Mouse (Mus musculus): ENCODE data around the gene Chid1. TPM values are rescaled to one million over a fixed set of nuclear protein-coding genes. Genes with fewer than 3 reads are reported as not detected.
A peak's percentile ranks its signal among the peaks of the same experiment; 100 is the strongest.

The Chid1 gene
- polyA plus RNA-seq, 1 experiment from 2014 or later: 14.7 TPM

DNA sequence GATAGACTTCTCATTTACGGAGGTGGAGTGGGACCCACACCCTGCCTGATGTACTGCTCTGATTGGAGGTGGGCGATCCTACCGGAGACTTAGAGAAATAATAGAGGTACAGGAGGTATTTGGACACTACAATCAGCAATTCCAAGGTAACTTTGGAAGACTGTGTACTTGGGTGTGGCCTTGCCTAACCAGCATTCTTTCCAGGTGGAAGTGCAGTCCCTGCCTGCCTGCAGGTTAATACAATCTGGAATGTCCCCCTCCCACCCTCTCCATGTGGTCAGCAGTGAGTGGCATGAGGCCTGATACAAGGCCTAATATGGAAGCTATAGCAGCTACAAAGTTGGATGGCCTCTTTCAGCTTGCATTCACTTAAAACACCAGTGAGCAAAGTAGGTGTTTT lies 30.3 kb upstream of the Chid1 start:
- H3K27me3 ChIP-seq (ENCODE audit: insufficient read depth, low read length): no peaks in the 10 kb centered on the region
- no peak overlapping the region for H3K4me3 ChIP-seq (ENCODE audit: low read depth, low read length)
- no peak overlapping the region for H3K4me2 ChIP-seq (ENCODE audit: low read depth, low read length)
- H3K4me1 ChIP-seq (ENCODE audit: insufficient read depth): peaks cover 43% of the 10 kb centered on the region
- DNase-seq (no peak), ATAC-seq (no peak)
- H3K9ac ChIP-seq (replicated peaks): no peak overlapping the region
- 84% methylated on average over 3 of the region's 3 CpGs for WGBS (ENCODE audit: insufficient replicate concordance)
- H3K9me3 ChIP-seq (ENCODE audit: low read length): no peaks in the 10 kb centered on the region
- H3K36me3 ChIP-seq (replicated peaks; ENCODE audit: insufficient read depth, low read length): peaks cover 14% of the 10 kb centered on the region
- H3K27ac ChIP-seq (ENCODE audit: low read depth): 0 out of 2 replicates have a peak overlapping the region, but pooled peaks have one; percentile 4
- no peak for TF ChIP-seq EP300 (IDR thresholded peaks at IDR 0.05; ENCODE audit: low read depth)
- no peak for TF ChIP-seq CTCF (IDR thresholded peaks at IDR 0.05; ENCODE audit: low read depth)

- Histone ChIP-seq H3K4me2 (ENCODE audit: low read depth, low read length) (peak overlapping the region; percentile 11; the same call in 1 of the 2 replicates), H3K4me1 (ENCODE audit: insufficient read depth) (peaks cover 48% of the 10 kb centered on the region), H3K27me3 (ENCODE audit: insufficient read depth, low read length) (no peaks in the 10 kb centered on the region), H3K4me3 (ENCODE audit: low read depth, low read length) (no peak overlapping the region), H3K36me3 (replicated peaks; ENCODE audit: insufficient read depth, low read length) (peaks cover 14% of the 10 kb centered on the region), H3K9me3 (ENCODE audit: low read length) (no peaks in the 10 kb centered on the region), H3K9ac (replicated peaks) (no peak overlapping the region), H3K27ac (ENCODE audit: low read depth) (0 out of 2 replicates have a peak overlapping the region, but pooled peaks have one; percentile 30)
- DNase-seq: no peak
- WGBS (ENCODE audit: insufficient replicate concordance): 79% methylated on average over 9 of the region's 9 CpGs
- ATAC-seq: peak; percentile 53; the same call in 1 of the 2 replicates
- TF ChIP-seq EP300 (IDR thresholded peaks at IDR 0.05; ENCODE audit: low read depth) (no peak), CTCF (IDR thresholded peaks at IDR 0.05; ENCODE audit: low read depth) (no peak)
Observed at GRCm38 (mm10) chr7:141569283-141569803, 29.7 kb upstream of the Chid1 start.

DNA sequence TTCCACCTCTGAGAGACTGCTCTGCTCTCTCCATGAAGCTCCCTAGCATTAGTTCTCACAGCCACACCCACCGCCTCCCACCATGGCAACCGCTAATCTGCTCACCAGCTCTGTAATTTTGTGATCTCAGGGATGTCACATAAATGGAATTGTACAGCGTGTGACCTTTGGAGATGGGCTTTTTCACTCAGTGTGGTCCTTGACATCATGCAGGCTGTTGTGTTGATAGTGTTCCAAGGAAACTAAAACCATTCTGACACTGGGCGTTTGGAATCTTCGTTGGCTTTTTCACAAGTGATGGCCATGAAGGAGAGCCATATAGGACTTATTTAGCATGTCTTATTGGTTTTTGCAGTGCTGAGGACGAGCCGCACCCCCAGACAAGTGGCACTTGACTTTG lies 26.9 kb upstream of the Chid1 start:
- H3K27me3 ChIP-seq (ENCODE audit: insufficient read depth, low read length): no peaks in the 10 kb centered on the region
- no peak for TF ChIP-seq CTCF (IDR thresholded peaks at IDR 0.05; ENCODE audit: low read depth)
- no peak for TF ChIP-seq EP300 (IDR thresholded peaks at IDR 0.05; ENCODE audit: low read depth)
- no peak overlapping the region for H3K4me2 ChIP-seq (ENCODE audit: low read depth, low read length)
- WGBS (ENCODE audit: insufficient replicate concordance): 81% methylated on average over 7 of the region's 7 CpGs
- H3K27ac ChIP-seq (ENCODE audit: low read depth): no peak overlapping the region
- H3K4me1 ChIP-seq (ENCODE audit: insufficient read depth): peaks cover 55% of the 10 kb centered on the region
- no peak overlapping the region for H3K9ac ChIP-seq (replicated peaks)
- H3K4me3 ChIP-seq (ENCODE audit: low read depth, low read length): no peak overlapping the region
- H3K9me3 ChIP-seq (ENCODE audit: low read length): no peaks in the 10 kb centered on the region
- DNase-seq (no peak), ATAC-seq (no peak)
- peaks cover 14% of the 10 kb centered on the region for H3K36me3 ChIP-seq (replicated peaks; ENCODE audit: insufficient read depth, low read length)

DNA sequence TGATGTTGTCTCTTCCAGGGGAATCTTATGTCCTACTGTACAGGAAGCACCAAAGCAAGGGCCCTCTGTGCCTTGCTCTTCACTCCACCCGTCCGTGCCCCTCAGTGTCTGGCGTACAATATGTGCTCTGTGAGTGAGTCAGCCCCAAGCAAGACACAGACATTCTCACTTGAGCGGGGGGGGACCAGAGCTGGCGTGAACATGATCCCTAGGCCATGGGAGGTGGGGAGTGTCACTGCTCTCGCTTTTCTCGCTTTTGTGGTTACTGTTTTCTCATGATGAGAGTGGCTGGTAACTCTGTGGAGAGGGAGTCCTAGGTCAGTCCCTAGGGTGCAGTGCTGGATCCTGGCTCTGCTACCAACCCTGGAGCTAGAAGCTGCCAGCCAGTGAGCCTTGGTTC lies 24.9 kb upstream of the Chid1 start:
- Histone ChIP-seq H3K4me3 (ENCODE audit: low read depth, low read length) (0 out of 2 replicates have a peak overlapping the region, but pooled peaks have one; percentile 99), H3K9ac (replicated peaks) (no peak overlapping the region), H3K27ac (ENCODE audit: low read depth) (0 out of 2 replicates have a peak overlapping the region, but pooled peaks have one; percentile 88), H3K4me2 (ENCODE audit: low read depth, low read length) (peak overlapping the region; percentile 93), H3K27me3 (ENCODE audit: insufficient read depth, low read length) (no peaks in the 10 kb centered on the region), H3K9me3 (ENCODE audit: low read length) (no peaks in the 10 kb centered on the region), H3K36me3 (replicated peaks; ENCODE audit: insufficient read depth, low read length) (peaks cover 9% of the 10 kb centered on the region), H3K4me1 (ENCODE audit: insufficient read depth) (peaks cover 67% of the 10 kb centered on the region)
- no peak for DNase-seq
- no peak for TF ChIP-seq CTCF (IDR thresholded peaks at IDR 0.05; ENCODE audit: low read depth)
- no peak for TF ChIP-seq EP300 (IDR thresholded peaks at IDR 0.05; ENCODE audit: low read depth)
- ATAC-seq: no peak
- 59% methylated on average over 7 of the region's 7 CpGs for WGBS (ENCODE audit: insufficient replicate concordance)

GRCm38 (mm10) chr7:141562852-141563427 lies 23.3 kb upstream of the Chid1 start:
- Histone ChIP-seq H3K4me3 (ENCODE audit: low read depth, low read length) (peak overlapping the region; percentile 99), H3K9me3 (ENCODE audit: low read length) (no peaks in the 10 kb centered on the region), H3K36me3 (replicated peaks; ENCODE audit: insufficient read depth, low read length) (peaks cover 6% of the 10 kb centered on the region; the same call in 1 of the 2 replicates), H3K4me2 (ENCODE audit: low read depth, low read length) (peak overlapping the region; percentile 93), H3K27ac (ENCODE audit: low read depth) (peak overlapping the region; percentile 88), H3K27me3 (ENCODE audit: insufficient read depth, low read length) (no peaks in the 10 kb centered on the region), H3K9ac (replicated peaks) (peak overlapping the region; percentile 98), H3K4me1 (ENCODE audit: insufficient read depth) (peaks cover 70% of the 10 kb centered on the region)
- DNase-seq (peak; percentile 47), ATAC-seq (no peak)
- WGBS (ENCODE audit: insufficient replicate concordance): 6% methylated on average over 17 of the region's 21 CpGs
- no peak for TF ChIP-seq CTCF (IDR thresholded peaks at IDR 0.05; ENCODE audit: low read depth)
- TF ChIP-seq EP300 (IDR thresholded peaks at IDR 0.05; ENCODE audit: low read depth): no peak

GRCm38 (mm10) chr7:141562421-141562851 lies 22.8 kb upstream of the Chid1 start:
- WGBS (ENCODE audit: insufficient replicate concordance): under 1% methylated on average over 33 of the region's 33 CpGs
- Histone ChIP-seq H3K4me1 (ENCODE audit: insufficient read depth) (peaks cover 74% of the 10 kb centered on the region), H3K4me3 (ENCODE audit: low read depth, low read length) (peak overlapping the region; percentile 99), H3K27ac (ENCODE audit: low read depth) (peak overlapping the region; percentile 88), H3K4me2 (ENCODE audit: low read depth, low read length) (peak overlapping the region; percentile 93), H3K9me3 (ENCODE audit: low read length) (no peaks in the 10 kb centered on the region), H3K9ac (replicated peaks) (peak overlapping the region; percentile 98), H3K36me3 (replicated peaks; ENCODE audit: insufficient read depth, low read length) (peaks cover 6% of the 10 kb centered on the region; the same call in 1 of the 2 replicates), H3K27me3 (ENCODE audit: insufficient read depth, low read length) (no peaks in the 10 kb centered on the region)
- DNase-seq (peak; percentile 55), ATAC-seq (no peak)
- TF ChIP-seq EP300 (IDR thresholded peaks at IDR 0.05; ENCODE audit: low read depth) (no peak), CTCF (IDR thresholded peaks at IDR 0.05; ENCODE audit: low read depth) (no peak)
